Mouse (Mus musculus): ENCODE measurements at regions not wholly inside any gene's neighbourhood (a gene's known extent, or its start where the extent isn't known, plus 50 kb on each side); places are given as distances from the start of the nearest gene placed in this dataset.

DNA sequence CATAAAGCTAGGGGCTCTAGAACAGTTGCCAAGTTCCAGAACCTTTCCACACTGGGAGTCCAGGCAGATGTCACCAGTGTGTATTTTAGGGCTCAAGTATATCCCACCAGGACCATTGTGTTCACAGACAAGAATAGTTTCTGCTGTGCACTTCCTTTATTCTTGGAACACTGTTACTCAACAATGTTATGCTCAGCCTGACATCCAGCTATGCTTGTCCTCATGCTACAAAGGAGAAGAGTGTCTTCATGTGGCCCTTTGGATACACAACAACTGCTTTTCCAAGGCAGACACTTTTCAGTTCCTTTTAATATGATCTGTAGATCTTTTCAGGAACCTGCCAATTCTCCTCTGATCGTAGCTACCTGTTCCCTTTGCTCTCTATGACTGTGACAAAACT, 270.4 kb upstream of the Dab2 start:
- H3K27ac ChIP-seq (ENCODE audit: control insufficient read depth, low read depth, low read length) = no peak overlapping the region
- H3K4me1 ChIP-seq (ENCODE audit: control insufficient read depth in 1 of 2, insufficient read depth in 2 of 2, low read length in 2 of 2) = no peaks in the 10 kb centered on the region
- H3K79me2 ChIP-seq (ENCODE audit: control insufficient read depth, insufficient read depth, low read length, poor library complexity) = no peaks in the 10 kb centered on the region
- no peak overlapping the region for H3K9ac ChIP-seq (ENCODE audit: control insufficient read depth, low read depth, low read length, poor library complexity, severe bottlenecking)
- no peaks in the 10 kb centered on the region for H3K9me3 ChIP-seq (replicated peaks; ENCODE audit: insufficient read depth, low read length)
- TF ChIP-seq MAFK (IDR thresholded peaks at IDR 0.05; ENCODE audit: borderline replicate concordance, low read depth, low read length) = no peak
- TF ChIP-seq TBP (IDR thresholded peaks at IDR 0.05; ENCODE audit: low read depth, low read length) = no peak
- no peak for TF ChIP-seq ETS1 (IDR thresholded peaks at IDR 0.05; ENCODE audit: low read depth, low read length)
- DNase-seq (ENCODE audit: low read depth, low spot score) = no peak
- no peaks in the 10 kb centered on the region for H3K36me3 ChIP-seq (ENCODE audit: control insufficient read depth in 1 of 2, insufficient read depth in 2 of 2, low read length in 2 of 2)
- H3K4me3 ChIP-seq (ENCODE audit: control insufficient read depth in 1 of 2, insufficient read depth in 1 of 2, low read depth in 2 of 2, low read length in 2 of 2) = no peak overlapping the region
- H3K27me3 ChIP-seq (ENCODE audit: control insufficient read depth in 1 of 2, insufficient read depth in 2 of 2, low read length in 2 of 2) = 0 out of 4 replicates have a peak, but pooled peaks cover 0 to under 1% of the 10 kb centered on the region in 2 experiments

DNA sequence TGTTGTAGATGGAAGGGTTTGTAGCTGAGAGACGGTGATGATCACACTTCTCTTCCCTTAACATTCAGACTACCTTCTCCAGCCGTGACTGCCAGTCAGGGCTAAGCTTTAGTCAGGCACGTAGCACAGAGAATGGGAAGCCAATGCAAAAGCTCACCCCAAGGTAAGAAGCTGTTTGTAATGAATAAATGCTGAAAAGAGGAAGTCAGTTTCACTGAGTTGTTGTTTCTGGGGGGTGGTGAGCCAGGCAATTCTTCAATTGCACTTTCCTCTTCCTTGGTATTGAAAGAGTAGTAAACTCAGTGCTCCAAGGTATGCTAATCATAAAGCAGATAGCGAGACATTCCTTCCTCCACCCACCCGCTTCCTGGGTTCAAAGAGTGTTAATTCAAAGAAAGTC, 269.2 kb upstream of the Dab2 start:
- Histone ChIP-seq H3K9me3 (replicated peaks; ENCODE audit: insufficient read depth, low read length) (no peaks in the 10 kb centered on the region), H3K4me1 (ENCODE audit: control insufficient read depth in 1 of 2, insufficient read depth in 2 of 2, low read length in 2 of 2) (no peaks in the 10 kb centered on the region), H3K27ac (ENCODE audit: control insufficient read depth, low read depth, low read length) (no peak overlapping the region), H3K9ac (ENCODE audit: control insufficient read depth, low read depth, low read length, poor library complexity, severe bottlenecking) (no peak overlapping the region), H3K4me3 (ENCODE audit: control insufficient read depth in 1 of 2, insufficient read depth in 1 of 2, low read depth in 2 of 2, low read length in 2 of 2) (no peak overlapping the region), H3K79me2 (ENCODE audit: control insufficient read depth, insufficient read depth, low read length, poor library complexity) (no peaks in the 10 kb centered on the region), H3K36me3 (ENCODE audit: control insufficient read depth in 1 of 2, insufficient read depth in 2 of 2, low read length in 2 of 2) (no peaks in the 10 kb centered on the region), H3K27me3 (ENCODE audit: control insufficient read depth in 1 of 2, insufficient read depth in 2 of 2, low read length in 2 of 2) (peaks cover 0 to 3% of the 10 kb centered on the region in 2 experiments; a peak in 2 of 4 replicates)
- DNase-seq (ENCODE audit: low read depth, low spot score) = peak; percentile 36
- TF ChIP-seq ZC3H11A (IDR thresholded peaks at IDR 0.05; ENCODE audit: low read depth, low read length) (no peak), KAT2A (conservative IDR thresholded peaks at IDR 0.05; ENCODE audit: low read depth, low read length) (no peak), MYB (IDR thresholded peaks at IDR 0.05; ENCODE audit: low read depth, low read length) (no peak), GABPA (IDR thresholded peaks at IDR 0.05; ENCODE audit: low read depth, low read length) (no peak), ZNF384 (IDR thresholded peaks at IDR 0.05; ENCODE audit: low read depth, low read length) (no peak), CTCF (IDR thresholded peaks at IDR 0.05 in 2 of 3, conservative IDR thresholded peaks at IDR 0.05 in 1 of 3; ENCODE audit: control insufficient read depth in 1 of 3, insufficient read depth in 1 of 3, low read depth in 2 of 3, low read length in 3 of 3, poor library complexity in 1 of 3, severe bottlenecking in 1 of 3) (no peak), RAD21 (IDR thresholded peaks at IDR 0.05; ENCODE audit: low read depth, low read length) (no peak)

DNA sequence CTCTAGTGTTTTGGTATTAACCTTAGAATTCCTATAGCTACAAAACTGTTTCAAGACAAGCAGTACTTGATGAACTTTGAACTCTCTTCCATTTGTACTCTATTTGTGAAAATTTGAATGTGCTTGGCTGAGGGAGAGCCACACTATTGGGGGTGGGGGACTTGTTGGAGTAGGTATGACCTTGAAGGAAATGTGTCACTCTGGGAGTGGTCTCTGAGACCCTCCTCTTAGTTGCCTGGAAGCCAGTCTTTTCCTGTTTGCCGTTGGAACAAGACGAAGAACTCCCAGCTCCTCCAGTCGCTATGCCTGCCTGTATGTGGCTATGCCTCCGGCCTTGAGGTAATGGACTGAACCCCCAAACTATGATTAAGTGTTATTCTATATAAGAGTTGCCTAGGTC, 265.4 kb upstream of the Dab2 start:
- H3K4me3 ChIP-seq (ENCODE audit: control insufficient read depth in 1 of 2, insufficient read depth in 1 of 2, low read depth in 2 of 2, low read length in 2 of 2) = no peak overlapping the region
- no peak overlapping the region for H3K27ac ChIP-seq (ENCODE audit: control insufficient read depth, low read depth, low read length)
- no peaks in the 10 kb centered on the region for H3K79me2 ChIP-seq (ENCODE audit: control insufficient read depth, insufficient read depth, low read length, poor library complexity)
- H3K27me3 ChIP-seq (ENCODE audit: control insufficient read depth in 1 of 2, insufficient read depth in 2 of 2, low read length in 2 of 2) = peaks cover 0 to 3% of the 10 kb centered on the region in 2 experiments; a peak in 3 of 4 replicates
- H3K36me3 ChIP-seq (ENCODE audit: control insufficient read depth in 1 of 2, insufficient read depth in 2 of 2, low read length in 2 of 2) = no peaks in the 10 kb centered on the region
- H3K9ac ChIP-seq (ENCODE audit: control insufficient read depth, low read depth, low read length, poor library complexity, severe bottlenecking) = no peak overlapping the region
- DNase-seq (ENCODE audit: low read depth, low spot score) = no peak
- no peaks in the 10 kb centered on the region for H3K4me1 ChIP-seq (ENCODE audit: control insufficient read depth in 1 of 2, insufficient read depth in 2 of 2, low read length in 2 of 2)
- no peaks in the 10 kb centered on the region for H3K9me3 ChIP-seq (replicated peaks; ENCODE audit: insufficient read depth, low read length)
- TF ChIP-seq ELF1 (IDR thresholded peaks at IDR 0.05; ENCODE audit: low read depth, low read length) (no peak), BHLHE40 (IDR thresholded peaks at IDR 0.05; ENCODE audit: borderline replicate concordance, low read depth, low read length) (no peak), USF1 (IDR thresholded peaks at IDR 0.05; ENCODE audit: low read depth, low read length) (no peak), RCOR1 (IDR thresholded peaks at IDR 0.05; ENCODE audit: low read depth, low read length) (no peak), CHD2 (IDR thresholded peaks at IDR 0.05; ENCODE audit: low read length) (no peak), TAL1 (IDR thresholded peaks at IDR 0.05; ENCODE audit: low read length) (no peak)

Data from MEL (cell line).